Mouse (Mus musculus): ENCODE measurements around the gene Trpm2.
"Not testable (repeated sequence)": the region's sequence is repeated elsewhere in the genome, so short reads cannot be mapped to it uniquely, and the experiment has no call there.

Gene Trpm2

DNA sequence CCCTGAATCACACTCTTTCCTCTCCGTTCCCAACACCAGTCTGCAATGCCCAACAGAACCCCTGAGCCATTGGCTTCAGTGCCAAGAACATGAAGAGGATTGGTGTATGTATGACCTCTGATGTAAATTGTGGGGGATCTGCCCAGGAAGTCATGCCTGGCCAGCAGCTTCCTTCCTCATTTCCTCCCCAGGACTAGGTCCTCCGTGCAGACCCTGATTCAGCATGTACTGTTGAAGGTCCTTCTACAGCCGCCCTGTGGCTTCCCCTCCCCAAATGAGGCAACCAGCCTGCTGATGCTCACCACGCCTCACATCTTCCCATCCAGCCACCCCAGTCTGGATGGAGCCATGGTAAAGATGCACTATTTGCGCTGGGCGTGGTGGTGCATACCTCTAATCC is at the start of gene Trpm2:
Gene Trpm2 (minus strand): TSS at position 83 of the 400 bp plus-strand sequence.
- in situ Hi-C loops (cut with MboI, MseI), result no loop called here

DNA sequence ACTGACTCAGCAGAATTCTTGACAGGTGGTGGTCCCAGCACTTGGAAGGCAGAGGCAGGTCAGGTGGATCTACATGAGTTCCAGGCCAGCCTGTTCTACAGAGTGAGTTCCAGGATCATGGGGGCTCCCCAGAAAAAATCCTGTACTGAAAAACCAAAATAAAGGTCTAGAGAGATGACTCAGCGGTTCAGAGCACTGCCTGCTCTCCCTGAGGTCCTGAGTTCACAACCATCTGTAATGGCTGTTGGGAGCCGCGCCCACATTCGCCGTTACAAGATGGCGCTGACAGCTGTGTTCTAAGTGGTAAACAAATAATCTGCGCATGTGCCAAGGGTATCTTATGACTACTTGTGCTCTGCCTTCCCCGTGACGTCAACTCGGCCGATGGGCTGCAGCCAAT is 49.6 kb upstream of the Trpm2 start:
- in situ Hi-C loops (cut with MboI, MseI), result not testable (repeated sequence)

DNA sequence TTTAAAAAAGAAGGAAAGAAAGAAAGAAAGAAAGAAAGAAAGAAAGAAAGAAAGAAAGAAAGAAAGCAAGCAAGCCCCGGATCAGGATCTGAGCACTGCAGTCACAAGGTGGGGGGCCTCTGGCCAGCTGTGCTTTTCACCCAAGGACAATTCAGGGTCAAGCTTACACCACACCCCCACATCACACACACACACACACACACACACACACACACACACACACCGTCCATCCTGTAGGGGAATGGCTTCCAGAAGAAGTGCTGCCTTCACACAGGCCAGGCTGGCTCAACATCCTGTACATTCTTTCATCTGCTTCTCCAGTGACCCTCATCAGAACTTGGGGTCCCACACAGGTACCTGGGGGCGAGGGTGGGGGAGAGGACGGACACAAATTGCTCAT is 48.9 kb upstream of the Trpm2 start:
- in situ Hi-C loops (cut with MboI, MseI), result no loop called here

DNA sequence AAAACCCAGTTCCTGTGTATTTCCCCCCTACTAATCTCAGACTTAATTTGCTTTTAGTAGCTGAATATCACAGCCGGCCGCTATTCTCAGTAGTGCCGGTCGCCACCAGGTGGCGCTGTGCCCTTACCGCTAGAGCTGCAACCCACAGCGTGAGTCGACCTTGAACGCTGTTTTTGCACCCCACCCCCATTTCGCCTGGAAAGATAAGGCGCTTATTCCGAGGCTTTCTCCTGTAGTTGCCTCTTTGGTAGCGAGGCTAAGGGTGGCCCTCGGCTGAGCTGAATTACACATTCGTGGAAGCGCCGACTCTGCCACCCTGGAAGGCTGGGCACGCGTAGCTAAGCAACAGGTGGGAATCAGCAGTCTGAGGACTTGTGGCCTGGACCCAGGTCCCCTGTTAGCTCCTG is 48.4 kb upstream of the Trpm2 start:
- in situ Hi-C loops (cut with MboI, MseI), result no loop called here

DNA sequence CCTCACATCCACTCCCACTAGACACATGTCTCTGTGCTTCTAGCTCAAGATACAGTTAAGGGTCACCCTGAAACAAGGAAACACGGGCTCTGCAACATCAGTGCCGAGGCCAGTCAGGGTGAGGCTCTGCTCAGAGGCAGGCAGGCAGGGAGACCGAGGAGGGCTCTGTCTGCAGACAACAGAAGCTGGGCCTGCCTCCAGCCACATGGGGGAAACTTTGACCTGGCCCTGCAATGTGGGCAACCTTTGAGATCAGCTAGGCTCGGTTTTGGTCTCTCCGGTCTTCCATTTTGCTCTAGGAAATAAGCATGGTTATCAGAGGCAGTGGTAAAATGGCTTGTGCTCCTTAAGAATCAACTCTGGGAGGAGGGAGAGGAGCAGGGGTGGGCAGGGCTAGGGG is 46.0 kb upstream of the Trpm2 start:
- in situ Hi-C loops (cut with MboI, MseI), result no loop called here

DNA sequence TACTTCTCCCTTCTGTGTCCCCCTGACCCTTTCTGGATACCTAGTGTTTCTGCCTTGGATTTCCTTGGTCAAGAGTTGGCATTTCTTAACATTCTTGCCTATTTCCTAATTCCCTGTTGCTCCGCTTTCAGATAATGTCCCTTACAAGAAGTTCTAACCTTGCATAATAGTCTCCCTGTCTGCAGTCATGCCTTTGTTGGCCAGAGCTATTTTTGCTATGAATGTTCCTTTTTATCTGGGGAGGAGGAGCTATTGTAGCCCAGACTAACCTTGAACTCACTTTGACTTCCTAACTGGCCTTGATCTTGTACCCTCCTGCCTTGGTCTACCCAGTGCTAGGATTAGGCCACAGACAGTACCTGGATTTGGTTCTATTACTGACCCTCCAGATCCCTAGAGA is 45.1 kb upstream of the Trpm2 start:
- in situ Hi-C loops (cut with MboI, MseI), result no loop called here

DNA sequence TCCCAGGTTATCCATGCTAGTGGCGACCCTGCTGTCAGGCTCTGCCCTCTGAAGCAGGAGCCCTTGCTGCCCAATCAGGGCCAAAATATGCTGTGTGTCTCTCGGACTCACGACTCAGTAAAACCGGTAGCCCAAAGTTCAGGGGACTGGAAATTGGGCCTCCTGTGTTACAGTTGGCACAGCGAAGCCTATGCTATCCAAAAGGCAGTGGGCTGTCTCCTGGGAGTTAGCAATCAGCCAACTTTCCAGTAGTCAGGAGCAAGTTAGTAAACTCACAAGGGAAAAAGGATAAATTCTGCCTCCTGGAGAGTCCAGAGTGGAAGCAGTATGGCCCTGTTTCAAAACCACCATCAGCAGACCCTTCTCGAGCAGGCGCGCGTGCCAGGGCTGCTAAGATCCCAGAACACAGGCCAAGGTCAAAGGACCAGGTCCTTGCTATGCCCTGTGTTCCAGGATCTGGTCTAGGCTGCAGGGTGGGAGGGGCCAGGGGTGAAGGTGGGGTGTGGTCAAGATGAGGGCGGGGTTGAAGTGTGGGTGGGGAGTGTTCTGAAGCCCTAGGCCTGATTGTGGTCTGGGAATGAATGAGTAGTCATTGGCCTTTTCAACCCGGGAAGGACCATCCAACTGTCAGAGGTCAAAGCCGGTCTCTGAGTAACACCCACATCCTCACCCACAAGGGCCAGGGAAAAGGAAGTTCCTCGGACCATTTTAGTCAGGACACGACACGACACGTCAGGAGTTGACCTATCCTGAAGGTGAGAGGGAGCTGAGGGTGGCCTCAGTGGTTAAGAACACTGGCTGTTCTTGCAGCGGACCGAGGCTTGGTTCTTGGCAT is 42.5 kb upstream of the Trpm2 start:
- in situ Hi-C loops (cut with MboI, MseI), result no loop called here

DNA sequence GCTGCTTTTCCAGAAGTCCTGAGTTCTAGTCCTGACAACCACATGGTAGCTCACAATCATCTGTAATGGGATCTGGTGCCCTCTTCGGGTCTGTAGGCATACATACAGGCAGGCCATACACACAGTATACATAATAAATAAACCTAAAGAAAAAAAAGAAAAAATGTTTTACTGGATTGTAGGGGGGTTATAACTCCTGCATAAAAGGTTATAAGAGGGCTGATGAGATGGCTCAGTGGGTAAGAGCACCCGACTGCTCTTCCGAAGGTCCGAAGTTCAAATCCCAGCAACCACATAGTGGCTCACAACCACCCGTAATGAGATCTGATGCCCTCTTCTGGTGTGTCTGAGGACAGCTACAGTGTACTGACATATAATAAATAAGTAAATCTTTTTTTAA is 40.8 kb upstream of the Trpm2 start:
- in situ Hi-C loops (cut with MboI, MseI), result not testable (repeated sequence)

DNA sequence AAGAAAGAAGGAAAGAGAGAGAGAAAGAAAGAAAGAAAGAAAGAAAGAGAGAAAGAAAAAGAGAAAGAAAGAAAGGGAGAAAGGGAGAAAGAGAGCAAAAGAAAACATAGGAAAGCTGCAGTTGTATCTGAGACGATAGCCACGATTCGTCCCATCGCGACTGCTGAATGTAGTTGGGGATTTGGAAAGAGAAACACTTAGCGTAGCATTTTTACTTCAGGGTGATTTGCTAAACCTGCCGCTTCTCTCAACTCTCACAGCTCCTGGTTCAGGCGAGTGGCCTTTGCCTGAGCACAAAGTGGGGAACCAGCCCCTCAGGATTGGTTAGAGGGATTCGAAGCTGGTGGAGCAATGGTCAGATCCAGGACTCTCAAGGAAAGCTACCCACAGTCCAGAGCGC is 40.0 kb upstream of the Trpm2 start:
- in situ Hi-C loops (cut with MboI, MseI), result no loop called here

DNA sequence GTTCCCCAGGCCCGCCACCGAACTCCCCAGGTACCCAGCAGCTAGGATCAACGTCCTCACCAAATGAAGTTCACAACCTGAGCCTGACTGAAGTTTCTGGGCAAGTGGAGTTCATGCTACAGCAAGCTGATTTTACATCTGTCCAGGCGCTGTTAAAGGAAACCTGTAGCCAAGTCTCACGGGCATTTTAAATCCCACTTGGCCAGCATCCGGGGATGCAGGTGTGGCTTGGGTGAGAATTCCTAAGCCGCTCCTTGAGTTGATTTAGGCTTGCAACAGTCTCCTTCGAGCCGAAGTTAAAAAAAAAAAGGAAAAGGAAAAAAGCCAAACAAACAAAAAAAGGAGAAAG is 39.6 kb upstream of the Trpm2 start, which contains the start of gene Pfkl:
Gene Pfkl (minus strand): TSS at position 139 of the 349 bp plus-strand sequence.
- in situ Hi-C loops (cut with MboI, MseI), result no loop called here

DNA sequence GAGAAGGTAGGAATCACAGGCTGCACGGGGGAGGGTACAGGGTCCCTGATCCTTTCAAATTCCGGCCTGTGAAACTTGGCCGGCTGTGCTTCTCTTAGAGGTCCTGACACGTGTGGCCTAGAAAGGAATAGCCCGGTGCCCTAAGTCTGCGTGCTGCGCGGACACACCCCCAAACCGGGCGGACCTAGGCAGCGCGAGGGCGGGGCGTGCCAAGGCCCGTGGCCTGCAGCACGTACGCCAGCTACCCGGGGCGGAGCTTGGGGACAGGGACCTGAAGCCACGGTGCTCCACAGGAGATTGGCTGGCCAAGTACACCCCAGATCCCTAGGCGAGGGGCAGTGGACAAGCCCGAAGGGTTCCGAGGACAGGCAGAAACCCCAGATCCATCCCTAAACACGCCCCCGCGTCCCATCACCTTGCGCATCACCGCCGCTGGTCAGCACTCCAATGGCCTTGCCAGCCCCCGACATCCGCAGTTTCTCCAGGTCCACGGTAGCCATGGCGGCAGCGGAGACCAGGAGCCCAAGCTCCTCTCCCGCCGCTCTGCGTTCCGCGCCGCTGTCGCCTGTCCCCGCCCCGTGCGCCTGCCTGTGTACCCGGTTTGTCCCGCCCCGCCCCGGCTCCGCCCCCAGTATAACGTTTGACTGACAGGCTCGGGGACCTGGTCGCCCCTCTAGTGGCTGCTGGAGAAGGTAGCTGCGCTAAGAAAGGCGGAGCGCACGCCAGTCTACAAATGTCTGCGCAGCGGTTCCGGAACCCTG is 39.0 kb upstream of the Trpm2 start:
- in situ Hi-C loops (cut with MboI, MseI), result no loop called here

DNA sequence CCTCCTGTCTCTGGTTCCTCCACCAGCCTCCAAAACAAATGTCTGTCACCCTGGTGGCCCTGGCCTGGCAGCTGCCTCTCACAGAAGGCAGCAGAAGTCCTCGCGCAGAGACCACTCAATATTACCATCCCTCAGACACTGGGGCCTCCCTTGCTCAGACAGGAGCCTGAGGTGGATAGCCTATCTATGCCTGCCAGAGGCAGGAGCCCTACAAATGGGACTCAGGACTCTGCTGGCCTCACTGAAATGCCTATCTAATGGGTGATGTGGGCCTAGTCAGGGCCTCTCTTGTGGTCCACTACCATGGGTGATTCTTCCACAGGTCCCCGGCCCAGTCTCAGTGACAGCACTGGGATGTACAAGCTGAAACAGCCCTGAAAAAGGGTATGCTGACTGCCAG is 37.8 kb upstream of the Trpm2 start:
- in situ Hi-C loops (cut with MboI, MseI), result no loop called here

DNA sequence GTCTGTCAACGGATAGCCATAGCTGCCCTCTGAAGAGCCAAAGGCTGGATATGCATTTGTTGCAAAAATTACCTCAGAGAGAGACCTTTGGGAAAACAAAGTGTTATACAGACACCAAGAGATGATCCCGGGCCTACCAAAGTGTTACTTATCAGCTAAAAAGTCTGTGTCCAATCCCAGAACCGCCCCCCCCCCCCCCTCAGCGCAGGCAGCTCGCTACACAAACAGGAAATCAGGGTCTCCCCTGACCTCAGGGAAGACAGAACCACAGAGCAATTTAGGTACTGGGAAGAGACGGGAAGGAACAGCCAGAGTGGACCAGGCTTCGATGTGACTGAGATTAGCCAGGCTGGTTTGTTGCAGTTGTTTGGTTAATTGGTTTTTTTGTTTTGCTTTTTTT is 36.8 kb upstream of the Trpm2 start:
- in situ Hi-C loops (cut with MboI, MseI), result no loop called here

DNA sequence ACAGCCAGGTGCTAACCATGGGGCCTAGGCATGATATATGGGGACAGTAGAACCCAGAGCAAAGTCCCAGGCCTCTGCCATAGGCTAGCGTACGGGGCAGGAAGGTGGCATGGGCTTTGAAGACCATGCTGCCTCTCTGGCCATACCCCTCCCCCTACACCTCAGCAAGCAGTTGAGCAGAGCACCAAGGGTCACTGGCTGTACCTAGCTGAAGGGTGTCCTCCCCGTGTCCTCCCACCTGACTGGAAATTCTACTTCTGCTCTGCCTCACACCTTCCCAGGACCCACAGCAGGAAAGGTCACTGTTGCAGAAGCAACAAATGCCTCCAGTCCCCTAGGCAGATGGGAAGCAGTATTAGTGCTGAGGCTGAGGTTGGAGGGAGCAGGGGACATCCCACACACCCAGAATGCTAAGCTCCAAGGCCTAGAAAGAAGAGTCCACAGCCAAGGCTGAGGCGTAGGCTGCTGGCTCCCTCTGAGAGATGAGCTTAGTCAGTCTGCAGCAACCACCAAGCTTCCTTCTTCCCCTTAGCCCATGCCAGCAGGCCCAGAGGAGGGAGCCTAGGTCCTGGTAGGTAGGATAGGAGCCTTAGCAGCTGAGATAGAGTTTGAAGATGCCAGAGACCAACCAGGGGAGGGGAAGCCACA is 35.6 kb upstream of the Trpm2 start:
- in situ Hi-C loops (cut with MboI, MseI), result no loop called here

DNA sequence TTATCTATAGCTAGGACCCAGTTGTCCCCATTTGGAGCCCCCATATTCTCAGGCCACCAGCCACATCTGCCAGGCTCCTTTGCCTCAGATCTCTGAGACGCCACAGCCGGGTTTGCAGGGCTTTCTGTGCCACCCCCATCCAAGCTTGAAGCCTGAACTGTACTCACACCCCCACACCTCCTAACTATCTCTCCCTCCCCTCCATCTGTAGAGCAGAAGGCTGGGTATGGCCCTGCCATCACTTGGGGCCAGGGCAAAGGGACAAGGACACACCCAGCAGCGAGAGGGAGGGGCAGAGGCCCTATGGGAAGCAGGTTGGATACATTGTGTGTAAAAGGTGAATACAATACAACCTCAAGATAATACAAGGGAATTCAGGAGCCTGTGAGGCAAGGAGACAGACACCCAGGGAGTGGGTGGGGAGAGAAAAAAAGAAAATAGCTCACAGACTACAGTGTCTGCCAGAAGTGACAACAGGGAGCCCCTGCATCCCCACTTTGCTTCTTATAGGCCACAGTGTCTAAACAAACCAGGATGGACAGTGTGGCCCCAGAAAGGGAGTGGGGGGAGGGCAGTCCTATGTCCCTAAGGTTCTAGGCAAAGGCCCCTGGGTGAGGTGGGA is 34.2 kb upstream of the Trpm2 start:
- in situ Hi-C loops (cut with MboI, MseI), result no loop called here

DNA sequence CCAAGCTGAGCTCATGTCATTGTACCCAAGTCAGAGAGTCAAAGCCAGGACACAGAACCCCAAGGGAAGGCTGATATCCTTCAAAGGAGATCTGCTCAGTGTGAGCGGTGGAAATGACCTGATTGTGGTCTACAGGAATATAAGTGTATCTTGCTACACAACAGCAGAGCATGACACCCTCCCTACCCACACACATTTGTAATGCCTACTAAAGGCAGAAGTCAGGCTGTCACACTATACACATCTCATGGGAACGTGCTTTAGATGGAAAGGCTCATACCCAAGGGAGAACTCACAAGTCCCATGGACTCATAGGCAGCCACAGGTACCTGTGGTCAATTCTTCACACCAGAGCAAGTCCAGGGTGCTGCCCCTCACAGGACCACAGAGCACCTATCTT is 32.0 kb upstream of the Trpm2 start:
- in situ Hi-C loops (cut with MboI, MseI), result no loop called here

DNA sequence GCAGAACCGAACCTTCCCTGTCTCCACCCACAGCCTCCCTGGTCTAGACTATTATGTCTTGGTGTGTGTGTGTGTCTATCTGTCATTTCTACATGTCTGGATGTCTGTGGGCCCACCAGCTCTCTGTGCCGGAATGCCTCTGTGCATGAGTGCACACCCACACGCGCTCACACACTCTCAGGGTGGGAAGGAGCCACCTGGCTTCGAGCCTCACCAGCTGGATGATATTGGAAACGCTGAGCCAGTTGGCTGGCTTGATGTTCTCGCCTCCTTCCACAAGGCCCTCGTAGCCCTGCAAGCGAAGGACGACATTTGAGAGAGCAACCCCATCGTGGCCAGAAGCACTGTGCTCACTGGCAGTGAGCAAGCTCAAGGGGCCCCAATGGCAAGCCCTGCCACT is 31.4 kb upstream of the Trpm2 start:
- in situ Hi-C loops (cut with MboI, MseI), result no loop called here

DNA sequence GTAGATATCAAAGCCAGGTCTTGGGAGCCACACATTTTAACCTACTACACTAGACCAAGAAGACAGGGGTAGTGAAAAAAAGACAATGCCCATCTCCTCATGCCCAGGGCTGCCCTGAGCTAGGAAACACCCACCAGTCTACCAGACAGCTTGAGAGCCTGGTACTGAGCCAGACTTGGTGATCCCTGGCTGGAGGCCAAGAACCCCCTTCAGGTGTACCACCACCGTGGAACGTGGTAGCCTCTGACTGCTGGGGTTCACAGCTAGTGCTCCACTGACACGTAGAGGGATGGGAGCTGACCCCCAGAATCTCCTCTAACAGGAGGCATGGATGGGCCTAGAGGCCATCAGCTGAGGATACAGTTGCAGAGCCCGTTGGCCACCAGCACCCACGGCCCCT is 29.8 kb upstream of the Trpm2 start:
- in situ Hi-C loops (cut with MboI, MseI), result no loop called here

DNA sequence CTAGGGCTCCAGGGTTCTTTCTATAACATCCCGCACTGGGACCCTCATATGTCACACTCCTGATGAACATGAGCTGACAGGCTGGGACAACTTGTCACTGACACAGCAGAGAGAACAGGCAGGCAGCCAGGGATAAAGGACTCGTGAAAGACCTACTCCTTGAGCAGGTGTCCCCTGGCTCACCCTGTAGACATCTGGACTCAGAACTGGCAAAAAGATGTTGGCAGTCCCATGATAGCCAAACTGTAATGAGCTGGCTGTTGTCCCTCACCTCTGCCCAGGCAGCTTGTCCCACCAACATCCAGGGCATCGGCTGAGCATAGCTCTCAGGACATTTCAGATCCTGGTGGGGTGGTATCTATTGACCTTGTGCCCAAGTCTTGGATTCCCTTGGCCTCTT is 25.3 kb upstream of the Trpm2 start:
- in situ Hi-C loops (cut with MboI, MseI), result no loop called here

DNA sequence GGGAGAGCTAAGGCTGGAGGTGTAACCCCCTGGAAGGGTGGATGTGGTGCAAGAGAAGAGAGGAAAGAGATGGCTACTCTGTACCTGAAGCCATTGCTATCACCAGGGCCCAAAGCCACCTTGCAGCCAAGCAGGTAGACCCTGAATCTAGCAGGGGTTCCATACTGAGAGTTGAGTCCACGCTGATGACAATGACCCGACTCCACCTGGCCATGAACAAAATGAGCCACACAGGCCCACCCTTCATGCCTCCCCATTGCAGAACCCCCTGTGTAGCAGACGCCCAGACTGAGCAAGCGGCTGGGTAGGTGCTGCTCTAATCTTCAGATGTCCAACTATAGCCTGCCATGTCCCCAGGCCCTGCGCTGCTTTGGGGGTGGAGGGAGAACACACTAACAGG is 15.4 kb upstream of the Trpm2 start:
- in situ Hi-C loops (cut with MboI, MseI), result loop anchor here (5.0 kb wide), 1 partner anchor 1712 kb away; no protein-coding TSS in a partner anchor

DNA sequence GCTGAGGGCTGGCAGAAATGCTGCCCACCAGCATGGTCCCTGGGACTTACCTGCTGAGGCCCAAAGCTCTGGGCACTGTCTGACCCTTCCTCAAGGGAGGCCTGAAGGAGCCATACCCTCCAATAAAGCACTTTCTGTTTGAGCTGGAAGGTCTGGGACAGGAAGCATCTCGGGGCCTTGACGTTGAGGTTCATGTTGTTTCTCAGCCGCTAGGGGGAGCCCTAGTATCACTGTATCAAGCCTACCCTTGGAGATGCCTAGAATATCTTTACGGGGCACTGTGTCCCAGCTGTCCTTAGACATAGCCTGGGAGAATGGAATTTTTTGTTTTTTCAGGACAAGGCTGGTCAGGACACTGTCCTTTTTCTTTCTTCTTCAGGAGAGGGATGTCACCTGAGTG is 14.3 kb upstream of the Trpm2 start:
- in situ Hi-C loops (cut with MboI, MseI), result loop anchor here (5.0 kb wide), 1 partner anchor 1713 kb away; no protein-coding TSS in a partner anchor
